Mouse (Mus musculus) liver, embryonic 12.5 days (tissue): Measurements from ENCODE around the gene Zfyve21. TPM values are rescaled to one million over a fixed set of nuclear protein-coding genes. Genes with fewer than 3 reads are reported as not detected.
A peak's percentile ranks its signal among the peaks of the same experiment; 100 is the strongest.

Source experiments
- ATAC-seq: fragments of 200-750 bp; cut with Nextera tagmentation; 2 replicates; pipeline ENCODE4 v1.8.0; 2017; ENCODE audit warnings: moderate number of reproducible peaks, mild to moderate bottlenecking, moderate library complexity
- H3K27ac ChIP-seq: fragments of 300-500 bp; sonication (generic); 2 replicates; pipeline ENCODE4 v1.5.1; 2016; ENCODE audit warnings: mild to moderate bottlenecking
- H3K27me3 ChIP-seq: fragments of 300-500 bp; sonication (generic); replicated peaks from 2 replicates; pipeline ENCODE4 v1.6.1; 2016; ENCODE audit warnings: mild to moderate bottlenecking, moderate library complexity
- H3K36me3 ChIP-seq: fragments of 300-500 bp; sonication (generic); 2 replicates; pipeline ENCODE4 v1.6.1; 2016; ENCODE audit warnings: mild to moderate bottlenecking, moderate library complexity
- H3K4me1 ChIP-seq: fragments of 300-500 bp; sonication (generic); 2 replicates; pipeline ENCODE4 v1.6.1; 2016
- H3K4me2 ChIP-seq: fragments of 300-500 bp; sonication (generic); 2 replicates; pipeline ENCODE4 v1.6.1; 2016; ENCODE audit warnings: mild to moderate bottlenecking, moderate library complexity
- H3K4me3 ChIP-seq: fragments of 300-500 bp; sonication (generic); 2 replicates; pipeline ENCODE4 v1.5.1; 2016; ENCODE audit warnings: mild to moderate bottlenecking, moderate library complexity
- H3K9ac ChIP-seq: fragments of 300-500 bp; sonication (generic); 2 replicates; pipeline ENCODE4 v1.6.1; 2016; ENCODE audit warnings: mild to moderate bottlenecking, moderate library complexity
- H3K9me3 ChIP-seq: fragments of 300-500 bp; sonication (generic); replicated peaks from 2 replicates; pipeline ENCODE4 v1.6.1; 2016; ENCODE audit warnings: mild to moderate bottlenecking, moderate library complexity
- WGBS: fragments of 180-500 bp; shearing (Covaris S2); methylation state at CpG from one replicate; pipeline ENCODE4 v1.1.7; 2016; ENCODE audit not compliant: insufficient replicate concordance; 5-methylcytosine and 5-hydroxymethylcytosine counted together
- polyA plus RNA-seq: library from polyadenylated mRNA; unstranded; fragments of >200 nt; fragmentation: Nextera tagmentation; extraction: Ambion mirVana; gene quantifications from 2 replicates; pipeline ENCODE4 v1.2.1, GENCODE M21; 2016

Gene Zfyve21
- polyA plus RNA-seq, 1 experiment from 2014 or later = 61.9 TPM

DNA sequence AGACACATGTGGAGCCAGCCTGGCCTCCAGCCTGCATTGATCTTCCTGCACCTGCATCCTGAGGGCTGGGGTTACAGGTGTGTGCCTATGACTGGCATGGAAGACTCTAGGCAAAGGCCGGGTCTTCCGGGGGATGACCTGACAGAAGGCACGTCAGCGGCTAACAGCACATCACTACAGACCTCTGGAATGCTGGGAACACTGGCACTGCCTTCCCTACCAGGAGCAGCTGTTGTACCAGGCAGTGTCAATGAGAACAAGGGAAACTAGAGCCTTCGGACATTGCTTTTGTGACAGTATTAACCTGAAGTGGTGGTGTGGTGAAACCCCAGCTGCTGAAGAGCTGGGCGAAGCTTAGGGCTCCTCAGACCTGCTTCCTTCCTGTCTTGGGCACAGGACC lies 5.2 kb upstream of the Zfyve21 start:
- Histone ChIP-seq H3K9me3 (no peaks in the 10 kb centered on the region), H3K36me3 (peaks cover 81% of the 10 kb centered on the region), H3K4me3 (no peak overlapping the region), H3K9ac (no peak overlapping the region), H3K27me3 (no peaks in the 10 kb centered on the region), H3K4me2 (no peak overlapping the region), H3K4me1 (peaks cover 44% of the 10 kb centered on the region), H3K27ac (no peak overlapping the region)
- 84% methylated on average over 6 of the region's 6 CpGs for WGBS
- ATAC-seq = no peak

GRCm38 (mm10) chr12:111809762-111810161 lies 4.2 kb upstream of the Zfyve21 start:
- Histone ChIP-seq H3K4me2 (peak overlapping the region; percentile 34), H3K4me3 (no peak overlapping the region), H3K9me3 (no peaks in the 10 kb centered on the region), H3K27ac (peak overlapping the region; percentile 52; the same call in 1 of the 2 replicates), H3K4me1 (peaks cover 44% of the 10 kb centered on the region), H3K27me3 (no peaks in the 10 kb centered on the region), H3K9ac (no peak overlapping the region; the same call in 1 of the 2 replicates), H3K36me3 (peaks cover 72% of the 10 kb centered on the region)
- ATAC-seq = no peak
- WGBS = 12% methylated on average over 9 of the region's 9 CpGs

DNA sequence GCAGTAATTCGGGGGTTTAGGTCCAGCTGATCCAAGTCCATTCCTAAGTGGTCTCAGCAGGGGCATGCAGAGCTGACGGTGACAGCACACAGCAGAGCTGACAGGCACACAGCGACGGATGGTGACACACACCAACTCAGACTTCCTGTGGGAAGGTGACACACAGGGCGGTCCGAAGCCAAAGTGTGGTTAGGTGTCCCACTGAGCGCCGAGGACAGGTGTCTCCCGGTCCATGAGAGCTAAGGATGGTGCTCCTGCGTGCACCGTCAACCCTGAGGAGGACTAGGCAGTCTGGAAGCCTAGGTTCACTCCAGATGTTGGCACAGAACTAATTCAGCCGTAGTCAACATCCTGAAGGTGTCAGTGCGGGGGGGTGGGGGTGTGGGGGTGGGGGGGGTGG lies 1.9 kb upstream of the Zfyve21 start:
- no peak for ATAC-seq
- Histone ChIP-seq H3K9me3 (no peaks in the 10 kb centered on the region), H3K9ac (no peak overlapping the region; the same call in 1 of the 2 replicates), H3K4me1 (peaks cover 67% of the 10 kb centered on the region), H3K36me3 (peaks cover 48% of the 10 kb centered on the region), H3K4me3 (peak overlapping the region; percentile 79), H3K4me2 (peak overlapping the region; percentile 89), H3K27me3 (no peaks in the 10 kb centered on the region), H3K27ac (no peak overlapping the region)
- 88% methylated on average over 13 of the region's 13 CpGs for WGBS

DNA sequence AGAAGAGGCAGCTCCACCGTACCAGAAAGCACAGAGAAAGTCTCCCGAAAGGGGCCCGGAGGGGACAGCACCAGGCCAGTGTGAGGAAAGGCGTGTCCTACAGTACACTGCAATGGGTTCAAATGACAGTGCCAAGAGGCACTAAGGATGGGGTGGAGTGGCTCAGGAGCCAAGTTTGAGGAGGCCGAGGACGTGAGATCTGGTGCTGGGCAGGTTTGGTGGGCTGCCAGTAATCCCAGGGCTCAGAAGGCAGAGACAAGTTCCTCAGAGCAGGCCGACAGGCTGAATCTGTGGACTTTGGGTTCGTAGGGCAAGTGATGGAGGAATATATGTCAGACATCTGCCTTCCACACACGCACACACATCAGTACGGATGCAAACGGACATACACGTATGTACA lies 1.4 kb upstream of the Zfyve21 start:
- Histone ChIP-seq H3K4me3 (peak overlapping the region; percentile 79), H3K4me1 (peaks cover 73% of the 10 kb centered on the region), H3K9me3 (no peaks in the 10 kb centered on the region), H3K9ac (peak overlapping the region; percentile 83), H3K27ac (peak overlapping the region; percentile 72; the same call in 1 of the 2 replicates), H3K27me3 (no peaks in the 10 kb centered on the region), H3K4me2 (peak overlapping the region; percentile 89), H3K36me3 (peaks cover 45% of the 10 kb centered on the region)
- 61% methylated on average over 12 of the region's 12 CpGs for WGBS
- no peak for ATAC-seq

GRCm38 (mm10) chr12:111813111-111813765 lies 732 bp upstream of the Zfyve21 start:
- Histone ChIP-seq H3K4me3 (peak overlapping the region; percentile 79), H3K4me1 (peaks cover 79% of the 10 kb centered on the region), H3K27ac (peak overlapping the region; percentile 72), H3K36me3 (peaks cover 45% of the 10 kb centered on the region), H3K4me2 (peak overlapping the region; percentile 89), H3K9ac (peak overlapping the region; percentile 83), H3K9me3 (no peaks in the 10 kb centered on the region), H3K27me3 (no peaks in the 10 kb centered on the region)
- ATAC-seq = no peak
- 5% methylated on average over 27 of the region's 27 CpGs for WGBS

GRCm38 (mm10) chr12:111814769-111815762 lies 1.1 kb downstream of the Zfyve21 start:
- Histone ChIP-seq H3K9ac (peak overlapping the region; percentile 80), H3K4me3 (peak overlapping the region; percentile 79), H3K36me3 (peaks cover 37% of the 10 kb centered on the region), H3K9me3 (no peaks in the 10 kb centered on the region), H3K4me1 (peaks cover 84% of the 10 kb centered on the region), H3K27ac (peak overlapping the region; percentile 96), H3K27me3 (no peaks in the 10 kb centered on the region), H3K4me2 (peak overlapping the region; percentile 87)
- no peak for ATAC-seq
- WGBS = 18% methylated on average over 19 of the region's 19 CpGs

GRCm38 (mm10) chr12:111816528-111816927 lies 2.6 kb downstream of the Zfyve21 start:
- 61% methylated on average over 13 of the region's 13 CpGs for whole genome bisulfite sequencing
- Histone ChIP-seq H3K4me1 (peaks cover 86% of the 10 kb centered on the region), H3K27ac (peak overlapping the region; percentile 96)

DNA sequence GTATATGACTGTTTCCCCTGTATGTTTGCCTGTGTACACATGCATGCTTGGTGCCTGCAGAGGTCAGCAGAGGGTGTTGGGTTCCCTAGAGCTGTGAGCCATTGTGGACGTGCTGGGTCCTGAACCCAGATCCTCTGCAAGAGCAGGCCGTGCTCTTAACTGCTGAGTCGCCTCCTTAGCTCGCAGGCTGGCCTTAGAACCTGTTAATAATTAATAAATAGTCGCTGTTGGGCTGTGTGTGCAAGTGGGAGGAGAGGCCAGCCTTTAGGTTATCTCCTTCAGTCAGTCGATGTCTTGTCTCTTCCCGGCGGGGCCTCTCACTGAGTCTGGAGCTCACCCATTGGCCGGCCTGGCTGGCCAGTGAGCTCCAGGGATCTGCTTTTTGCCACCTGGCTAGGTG lies 3.0 kb downstream of the Zfyve21 start:
- peak overlapping the region; percentile 79 for H3K4me3 ChIP-seq
- no peaks in the 10 kb centered on the region for H3K9me3 ChIP-seq
- peak overlapping the region; percentile 96 for H3K27ac ChIP-seq
- H3K4me1 ChIP-seq = peaks cover 86% of the 10 kb centered on the region
- peaks cover 39% of the 10 kb centered on the region for H3K36me3 ChIP-seq
- peak overlapping the region; percentile 80 for H3K9ac ChIP-seq
- H3K27me3 ChIP-seq = no peaks in the 10 kb centered on the region
- H3K4me2 ChIP-seq = peak overlapping the region; percentile 87
- 14% methylated on average over 9 of the region's 9 CpGs for WGBS
- peak; percentile 54 for ATAC-seq

More at GRCm38 (mm10) chr12:111816528-111816927, 2.6 kb downstream of the Zfyve21 start:
- ATAC-seq = no peak
- Histone ChIP-seq H3K36me3 (peaks cover 38% of the 10 kb centered on the region), H3K27me3 (no peaks in the 10 kb centered on the region), H3K9ac (peak overlapping the region; percentile 80), H3K4me2 (peak overlapping the region; percentile 87), H3K9me3 (no peaks in the 10 kb centered on the region), H3K4me3 (peak overlapping the region; percentile 79)

GRCm38 (mm10) chr12:111817991-111818390 lies 4.0 kb downstream of the Zfyve21 start:
- Histone ChIP-seq H3K9me3 (no peaks in the 10 kb centered on the region), H3K27me3 (no peaks in the 10 kb centered on the region), H3K36me3 (peaks cover 48% of the 10 kb centered on the region), H3K9ac (peak overlapping the region; percentile 80), H3K4me1 (peaks cover 83% of the 10 kb centered on the region), H3K27ac (peak overlapping the region; percentile 96), H3K4me3 (no peak overlapping the region), H3K4me2 (peak overlapping the region; percentile 87)
- ATAC-seq = no peak
- 71% methylated on average over 8 of the region's 8 CpGs for WGBS

- peaks cover 67% of the 10 kb centered on the region for H3K36me3 ChIP-seq
- no peak overlapping the region for H3K27ac ChIP-seq
- no peak overlapping the region for H3K4me3 ChIP-seq
- no peaks in the 10 kb centered on the region for H3K9me3 ChIP-seq
- WGBS = 79% methylated on average over 8 of the region's 8 CpGs
- ATAC-seq = no peak
- H3K4me2 ChIP-seq = no peak overlapping the region
- peaks cover 79% of the 10 kb centered on the region for H3K4me1 ChIP-seq
- H3K27me3 ChIP-seq = no peaks in the 10 kb centered on the region
- H3K9ac ChIP-seq = no peak overlapping the region
These were observed 6.0 kb downstream of the Zfyve21 start for GRCm38 (mm10) chr12:111819936-111820335.

DNA sequence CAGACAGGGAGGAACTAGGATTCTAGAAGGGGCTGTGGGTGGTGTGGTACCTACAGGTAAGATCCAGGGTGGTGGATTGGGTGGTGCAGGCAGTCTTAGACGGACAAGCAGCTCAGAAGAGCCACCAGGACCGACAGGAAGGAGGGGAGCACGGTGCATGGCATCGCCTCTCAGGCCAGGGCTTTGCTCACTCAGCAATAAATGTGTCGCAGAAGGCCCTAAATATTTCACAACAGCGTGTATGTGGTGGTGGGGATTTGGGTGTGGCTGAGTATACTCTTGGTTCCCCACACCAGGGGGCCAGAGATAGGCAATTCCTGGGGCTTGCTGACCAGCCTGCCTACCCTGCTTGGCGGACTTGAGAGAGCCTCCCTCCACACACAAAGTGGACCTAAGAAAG lies 6.7 kb downstream of the Zfyve21 start:
- H3K36me3 ChIP-seq = peaks cover 75% of the 10 kb centered on the region
- no peak for ATAC-seq
- no peaks in the 10 kb centered on the region for H3K9me3 ChIP-seq
- peaks cover 71% of the 10 kb centered on the region for H3K4me1 ChIP-seq
- no peak overlapping the region for H3K4me3 ChIP-seq
- H3K27me3 ChIP-seq = no peaks in the 10 kb centered on the region
- no peak overlapping the region for H3K4me2 ChIP-seq
- 0 out of 2 replicates have a peak overlapping the region, but pooled peaks have one; percentile 41 for H3K27ac ChIP-seq
- H3K9ac ChIP-seq = no peak overlapping the region
- 73% methylated on average over 7 of the region's 7 CpGs for WGBS

GRCm38 (mm10) chr12:111821931-111822330 lies 8.0 kb downstream of the Zfyve21 start:
- H3K27ac ChIP-seq = no peak overlapping the region
- H3K9ac ChIP-seq = 0 out of 2 replicates have a peak overlapping the region, but pooled peaks have one; percentile 25
- H3K9me3 ChIP-seq = no peaks in the 10 kb centered on the region
- H3K4me2 ChIP-seq = no peak overlapping the region
- peaks cover 59% of the 10 kb centered on the region for H3K4me1 ChIP-seq
- H3K36me3 ChIP-seq = peaks cover 87% of the 10 kb centered on the region
- no peaks in the 10 kb centered on the region for H3K27me3 ChIP-seq
- no peak for ATAC-seq
- WGBS = 73% methylated on average over 4 of the region's 4 CpGs
- no peak overlapping the region for H3K4me3 ChIP-seq
